Mouse (Mus musculus): ENCODE measurements around the gene Egfl8. TPM values are rescaled to one million over a fixed set of nuclear protein-coding genes. Genes with fewer than 3 reads are reported as not detected.

The Egfl8 gene
- polyA plus RNA-seq, 1 experiment from 2014 or later, result 11.2 TPM

- WGBS, result 74% methylated on average over 16 of the region's 16 CpGs
- Histone ChIP-seq H3K9me3 (replicated peaks) (no peaks in the 10 kb centered on the region), H3K4me2 (replicated peaks) (peak overlapping the region; percentile 84), H3K4me1 (peaks cover 33% of the 10 kb centered on the region), H3K4me3 (replicated peaks) (peak overlapping the region; percentile 99), H3K27ac (replicated peaks) (no peak overlapping the region), H3K36me3 (peaks cover 48% of the 10 kb centered on the region), H3K9ac (no peak overlapping the region), H3K27me3 (no peaks in the 10 kb centered on the region)
- no peak for ATAC-seq (ENCODE audit: insufficient number of reproducible peaks, low FRiP score, low TSS enrichment, low read depth)
Measured at GRCm38 (mm10) chr17:34648141-34648890, 32.5 kb upstream of the Egfl8 start.

GRCm38 (mm10) chr17:34646906-34647787 lies 31.4 kb upstream of the Egfl8 start, which contains the start of gene Atf6b:
TSS of gene Atf6b (plus strand) at chr17:34647146.
- ATAC-seq (ENCODE audit: insufficient number of reproducible peaks, low FRiP score, low TSS enrichment, low read depth), result peak; percentile 96
- H3K4me1 ChIP-seq, result peaks cover 33% of the 10 kb centered on the region
- no peaks in the 10 kb centered on the region for H3K27me3 ChIP-seq
- peaks cover 37% of the 10 kb centered on the region for H3K36me3 ChIP-seq
- H3K9ac ChIP-seq, result peak within 1 kb of the TSS; percentile 95
- H3K9me3 ChIP-seq (replicated peaks), result no peaks in the 10 kb centered on the region
- peak within 1 kb of the TSS; percentile 84 for H3K4me2 ChIP-seq (replicated peaks)
- WGBS, result under 1% methylated on average over 66 of the region's 66 CpGs
- H3K4me3 ChIP-seq (replicated peaks), result peak within 1 kb of the TSS; percentile 99
- peak within 1 kb of the TSS; percentile 60 for H3K27ac ChIP-seq (replicated peaks)

GRCm38 (mm10) chr17:34645831-34646511 lies 30.2 kb upstream of the Egfl8 start:
- Histone ChIP-seq H3K9me3 (replicated peaks) (no peaks in the 10 kb centered on the region), H3K4me2 (replicated peaks) (peak overlapping the region; percentile 84), H3K27ac (replicated peaks) (0 out of 2 replicates have a peak overlapping the region, but pooled peaks have one; percentile 44), H3K4me3 (replicated peaks) (peak overlapping the region; percentile 99), H3K4me1 (peaks cover 42% of the 10 kb centered on the region), H3K9ac (no peak overlapping the region), H3K27me3 (no peaks in the 10 kb centered on the region), H3K36me3 (peaks cover 25% of the 10 kb centered on the region)
- WGBS, result 89% methylated on average over 30 of the region's 30 CpGs
- no peak for ATAC-seq (ENCODE audit: insufficient number of reproducible peaks, low FRiP score, low TSS enrichment, low read depth)

GRCm38 (mm10) chr17:34645256-34645829 lies 29.6 kb upstream of the Egfl8 start:
- ATAC-seq (ENCODE audit: insufficient number of reproducible peaks, low FRiP score, low TSS enrichment, low read depth), result no peak
- peaks cover 49% of the 10 kb centered on the region for H3K4me1 ChIP-seq
- peak overlapping the region; percentile 70 for H3K9ac ChIP-seq
- no peaks in the 10 kb centered on the region for H3K9me3 ChIP-seq (replicated peaks)
- peaks cover 19% of the 10 kb centered on the region for H3K36me3 ChIP-seq
- H3K4me2 ChIP-seq (replicated peaks), result peak overlapping the region; percentile 67
- H3K4me3 ChIP-seq (replicated peaks), result peak overlapping the region; percentile 69
- H3K27ac ChIP-seq (replicated peaks), result peak overlapping the region; percentile 82; the same call in 1 of the 2 replicates
- H3K27me3 ChIP-seq, result no peaks in the 10 kb centered on the region
- 31% methylated on average over 10 of the region's 10 CpGs for WGBS

- Histone ChIP-seq H3K4me3 (replicated peaks) (peak within 1 kb of the TSS; percentile 69), H3K27ac (replicated peaks) (peak within 1 kb of the TSS; percentile 82), H3K27me3 (no peaks in the 10 kb centered on the region), H3K9ac (peak within 1 kb of the TSS; percentile 70), H3K36me3 (peaks cover 11% of the 10 kb centered on the region), H3K4me1 (peaks cover 49% of the 10 kb centered on the region), H3K9me3 (replicated peaks) (no peaks in the 10 kb centered on the region), H3K4me2 (replicated peaks) (peak within 1 kb of the TSS; percentile 67)
- ATAC-seq (ENCODE audit: insufficient number of reproducible peaks, low FRiP score, low TSS enrichment, low read depth), result peak; percentile 83
- WGBS, result 1% methylated on average over 16 of the region's 16 CpGs
Measured at GRCm38 (mm10) chr17:34644608-34645007, 28.8 kb upstream of the Egfl8 start, which contains the start of gene Fkbpl. TSS of gene Fkbpl (plus strand) at chr17:34644764.

- ATAC-seq (ENCODE audit: insufficient number of reproducible peaks, low FRiP score, low TSS enrichment, low read depth), result no peak
- Histone ChIP-seq H3K27ac (replicated peaks) (peak overlapping the region; percentile 39), H3K9ac (no peak overlapping the region), H3K4me1 (peaks cover 49% of the 10 kb centered on the region), H3K36me3 (peaks cover 5% of the 10 kb centered on the region), H3K27me3 (no peaks in the 10 kb centered on the region), H3K4me3 (replicated peaks) (no peak overlapping the region), H3K4me2 (replicated peaks) (no peak overlapping the region), H3K9me3 (replicated peaks) (no peaks in the 10 kb centered on the region)
- 79% methylated on average over 10 of the region's 10 CpGs for WGBS
Measured at GRCm38 (mm10) chr17:34643944-34644343, 28.2 kb upstream of the Egfl8 start.

- WGBS, result 89% methylated on average over 4 of the region's 4 CpGs
- H3K36me3 ChIP-seq, result 0 out of 2 replicates have a peak, but pooled peaks cover 3% of the 10 kb centered on the region
- H3K4me2 ChIP-seq (replicated peaks), result no peak overlapping the region
- no peak overlapping the region for H3K27ac ChIP-seq (replicated peaks)
- H3K27me3 ChIP-seq, result no peaks in the 10 kb centered on the region
- H3K4me1 ChIP-seq, result peaks cover 48% of the 10 kb centered on the region
- H3K4me3 ChIP-seq (replicated peaks), result no peak overlapping the region
- no peak overlapping the region for H3K9ac ChIP-seq
- no peaks in the 10 kb centered on the region for H3K9me3 ChIP-seq (replicated peaks)
- no peak for ATAC-seq (ENCODE audit: insufficient number of reproducible peaks, low FRiP score, low TSS enrichment, low read depth)
Measured at GRCm38 (mm10) chr17:34643379-34643778, 27.6 kb upstream of the Egfl8 start.

GRCm38 (mm10) chr17:34641945-34642344 lies 26.2 kb upstream of the Egfl8 start:
- 38% methylated on average over 3 of the region's 3 CpGs for WGBS
- 0 out of 2 replicates have a peak overlapping the region, but pooled peaks have one; percentile 1 for H3K27ac ChIP-seq (replicated peaks)
- H3K4me3 ChIP-seq (replicated peaks), result no peak overlapping the region
- 0 out of 2 replicates have a peak, but pooled peaks cover 3% of the 10 kb centered on the region for H3K36me3 ChIP-seq
- no peaks in the 10 kb centered on the region for H3K9me3 ChIP-seq (replicated peaks)
- ATAC-seq (ENCODE audit: insufficient number of reproducible peaks, low FRiP score, low TSS enrichment, low read depth), result no peak
- no peaks in the 10 kb centered on the region for H3K27me3 ChIP-seq
- peaks cover 38% of the 10 kb centered on the region for H3K4me1 ChIP-seq
- H3K4me2 ChIP-seq (replicated peaks), result no peak overlapping the region
- H3K9ac ChIP-seq, result no peak overlapping the region

- whole genome bisulfite sequencing, result 16% methylated on average over 11 of the region's 11 CpGs
- Histone ChIP-seq H3K9ac (no peak overlapping the region), H3K36me3 (0 out of 2 replicates have a peak, but pooled peaks cover 1% of the 10 kb centered on the region), H3K4me1 (peaks cover 30% of the 10 kb centered on the region), H3K4me2 (replicated peaks) (peak overlapping the region; percentile 9; the same call in 1 of the 2 replicates), H3K9me3 (replicated peaks) (no peaks in the 10 kb centered on the region), H3K27ac (replicated peaks) (peak overlapping the region; percentile 83), H3K27me3 (no peaks in the 10 kb centered on the region), H3K4me3 (replicated peaks) (no peak overlapping the region; the same call in 1 of the 2 replicates)
- peak; percentile 57 for ATAC-seq (ENCODE audit: insufficient number of reproducible peaks, low FRiP score, low TSS enrichment, low read depth)
Measured at GRCm38 (mm10) chr17:34640778-34641601, 25.2 kb upstream of the Egfl8 start.

Data from embryonic facial prominence, embryonic 15.5 days (tissue).